Mouse (Mus musculus): ENCODE data around the gene Lyrm1. TPM values are rescaled to one million over a fixed set of nuclear protein-coding genes. Genes with fewer than 3 reads are reported as not detected.

The Lyrm1 gene
- polyA plus RNA-seq, 1 experiment from 2014 or later = 10.7 TPM

DNA sequence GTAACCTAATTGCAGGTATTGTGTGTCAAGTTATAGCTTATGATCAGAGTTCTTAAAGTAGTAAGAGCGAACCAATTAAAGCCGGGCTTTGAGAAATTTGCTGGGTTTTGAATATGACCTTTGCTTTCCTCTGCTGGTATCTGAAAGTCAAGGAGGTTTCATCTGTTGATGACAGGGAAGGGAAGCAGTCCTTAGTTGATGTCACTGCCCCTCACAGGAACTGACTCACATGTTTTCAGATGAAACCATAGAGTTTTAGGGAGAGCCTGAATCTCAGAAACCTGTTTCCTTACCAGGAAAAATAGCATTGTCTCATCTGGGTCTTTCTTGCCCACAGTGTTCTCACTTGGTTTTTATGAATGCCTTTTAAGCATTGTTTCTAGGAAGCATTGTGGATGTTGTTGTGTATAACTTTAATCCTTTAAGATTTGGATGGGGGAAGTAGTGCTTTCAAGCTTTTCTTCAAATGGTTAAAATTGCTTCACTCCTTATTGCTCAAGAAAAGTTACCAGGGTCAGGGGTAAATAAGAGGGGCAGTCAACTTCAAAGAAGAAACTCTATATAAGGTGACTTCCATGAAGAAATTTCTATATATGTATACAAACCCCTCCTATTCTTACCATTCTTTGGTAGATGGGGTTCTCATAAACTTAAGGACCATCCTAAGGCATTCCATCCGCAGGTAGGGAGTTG lies 11.0 kb downstream of the Lyrm1 start:
- 88% methylated on average over 3 of the region's 3 CpGs for WGBS

GRCm38 (mm10) chr7:119911727-119912126 lies 16.1 kb downstream of the Lyrm1 start:
- Histone ChIP-seq H3K27me3 (ENCODE audit: control insufficient read depth, insufficient read depth, low read length) (no peaks in the 10 kb centered on the region), H3K4me1 (replicated peaks; ENCODE audit: control insufficient read depth, insufficient read depth) (no peaks in the 10 kb centered on the region), H3K9ac (ENCODE audit: low read length) (no peak overlapping the region), H3K4me3 (ENCODE audit: low read depth, low read length) (no peak overlapping the region), H3K4me2 (replicated peaks; ENCODE audit: low read depth) (no peak overlapping the region), H3K9me3 (ENCODE audit: control insufficient read depth, low read length) (no peaks in the 10 kb centered on the region), H3K36me3 (ENCODE audit: control insufficient read depth, insufficient read depth, low read length) (no peaks in the 10 kb centered on the region), H3K27ac (replicated peaks) (no peak overlapping the region)
- ATAC-seq (ENCODE audit: low FRiP score, low TSS enrichment) (no peak), DNase-seq (ENCODE audit: low spot score) (no peak)
- no peak for TF ChIP-seq EP300 (optimal IDR thresholded peaks at IDR 0.05)
- TF ChIP-seq CTCF (IDR thresholded peaks at IDR 0.05; ENCODE audit: low read depth) = no peak
- WGBS = 67% methylated on average over 3 of the region's 3 CpGs

More for the DNA sequence above, 11.0 kb downstream of the Lyrm1 start:
- Histone ChIP-seq H3K4me1 (replicated peaks; ENCODE audit: control insufficient read depth, insufficient read depth) (no peaks in the 10 kb centered on the region), H3K36me3 (ENCODE audit: control insufficient read depth, insufficient read depth, low read length) (no peaks in the 10 kb centered on the region), H3K27me3 (ENCODE audit: control insufficient read depth, insufficient read depth, low read length) (no peaks in the 10 kb centered on the region), H3K4me2 (replicated peaks; ENCODE audit: low read depth) (no peak overlapping the region), H3K27ac (replicated peaks) (no peak overlapping the region), H3K4me3 (ENCODE audit: low read depth, low read length) (no peak overlapping the region), H3K9me3 (ENCODE audit: control insufficient read depth, low read length) (no peaks in the 10 kb centered on the region), H3K9ac (ENCODE audit: low read length) (no peak overlapping the region)
- DNase-seq (ENCODE audit: low spot score) (no peak), ATAC-seq (ENCODE audit: low FRiP score, low TSS enrichment) (no peak)
- TF ChIP-seq EP300 (optimal IDR thresholded peaks at IDR 0.05) = no peak
- TF ChIP-seq CTCF (IDR thresholded peaks at IDR 0.05; ENCODE audit: low read depth) = no peak

GRCm38 (mm10) chr7:119920457-119920856 lies 24.8 kb downstream of the Lyrm1 start:
- no peak for DNase-seq (ENCODE audit: low spot score)
- TF ChIP-seq EP300 (optimal IDR thresholded peaks at IDR 0.05) = no peak
- no peak for TF ChIP-seq CTCF (IDR thresholded peaks at IDR 0.05; ENCODE audit: low read depth)
- 21% methylated on average over 2 of the region's 2 CpGs for WGBS
- Histone ChIP-seq H3K36me3 (ENCODE audit: control insufficient read depth, insufficient read depth, low read length) (no peaks in the 10 kb centered on the region), H3K4me2 (replicated peaks; ENCODE audit: low read depth) (no peak overlapping the region), H3K4me1 (replicated peaks; ENCODE audit: control insufficient read depth, insufficient read depth) (no peaks in the 10 kb centered on the region), H3K27ac (replicated peaks) (no peak overlapping the region), H3K4me3 (ENCODE audit: low read depth, low read length) (no peak overlapping the region), H3K27me3 (ENCODE audit: control insufficient read depth, insufficient read depth, low read length) (no peaks in the 10 kb centered on the region), H3K9me3 (ENCODE audit: control insufficient read depth, low read length) (no peaks in the 10 kb centered on the region), H3K9ac (ENCODE audit: low read length) (no peak overlapping the region)
- ATAC-seq (ENCODE audit: low FRiP score, low TSS enrichment) = no peak

DNA sequence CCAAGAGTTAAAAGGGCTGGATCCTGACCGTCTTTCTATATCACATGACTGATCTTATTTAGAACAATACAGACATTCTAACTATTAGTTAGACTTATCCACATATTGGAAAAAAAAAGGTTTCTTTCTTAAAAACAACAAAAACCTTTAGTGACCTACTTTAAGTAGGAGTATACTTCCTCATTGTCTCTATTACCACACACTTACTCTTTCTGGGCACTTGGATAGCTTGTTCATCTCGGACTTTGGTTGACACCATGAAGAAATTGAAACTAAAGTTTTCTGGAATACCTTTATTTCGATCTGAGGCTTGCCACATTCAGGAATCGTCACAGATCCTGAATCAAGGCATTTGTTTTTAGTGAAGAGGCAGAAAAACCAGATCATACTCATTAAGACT lies 25.4 kb downstream of the Lyrm1 start:
- H3K27me3 ChIP-seq (ENCODE audit: control insufficient read depth, insufficient read depth, low read length) = no peaks in the 10 kb centered on the region

DNA sequence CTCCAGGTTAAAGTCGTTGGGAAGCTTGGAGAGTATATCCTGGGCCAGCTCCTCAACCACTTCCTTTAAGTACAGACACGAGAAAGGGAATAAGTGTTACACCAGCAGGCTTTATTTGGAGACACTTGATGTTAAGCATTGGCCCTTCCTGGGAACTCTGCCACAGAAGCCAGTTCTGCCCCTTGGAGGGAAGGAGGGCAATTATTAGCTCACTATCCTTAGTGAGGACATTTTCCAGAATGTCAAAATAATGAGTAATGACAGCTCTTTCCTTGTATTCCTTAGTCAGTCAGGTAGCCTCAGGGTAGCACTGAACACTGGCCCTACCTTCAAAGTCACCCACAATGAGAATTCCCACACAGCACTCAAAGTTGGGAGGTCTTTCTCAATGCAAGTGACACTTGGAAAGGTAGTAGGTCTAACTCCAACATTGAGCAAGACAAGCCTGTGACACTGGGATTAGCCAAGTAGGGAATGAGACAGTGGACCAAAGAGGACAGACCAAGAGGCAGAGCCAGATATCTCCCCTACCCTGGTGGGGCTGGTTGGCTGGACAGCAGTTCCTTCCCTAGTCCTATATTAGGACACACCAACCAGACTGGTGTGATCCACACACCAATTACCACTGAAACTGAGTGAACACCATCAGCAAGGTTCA lies 33.3 kb downstream of the Lyrm1 start:
- 62% methylated on average over 2 of the region's 2 CpGs for WGBS
- no peak overlapping the region for H3K4me3 ChIP-seq (ENCODE audit: low read depth, low read length)
- no peaks in the 10 kb centered on the region for H3K4me1 ChIP-seq (replicated peaks; ENCODE audit: control insufficient read depth, insufficient read depth)
- no peaks in the 10 kb centered on the region for H3K9me3 ChIP-seq (ENCODE audit: control insufficient read depth, low read length)
- H3K9ac ChIP-seq (ENCODE audit: low read length) = no peak overlapping the region
- no peaks in the 10 kb centered on the region for H3K36me3 ChIP-seq (ENCODE audit: control insufficient read depth, insufficient read depth, low read length)
- DNase-seq (ENCODE audit: low spot score) = no peak
- H3K27ac ChIP-seq (replicated peaks) = no peak overlapping the region
- no peak for TF ChIP-seq EP300 (optimal IDR thresholded peaks at IDR 0.05)
- TF ChIP-seq CTCF (IDR thresholded peaks at IDR 0.05; ENCODE audit: low read depth) = no peak
- no peak overlapping the region for H3K4me2 ChIP-seq (replicated peaks; ENCODE audit: low read depth)
- no peak for ATAC-seq (ENCODE audit: low FRiP score, low TSS enrichment)
- no peaks in the 10 kb centered on the region for H3K27me3 ChIP-seq (ENCODE audit: control insufficient read depth, insufficient read depth, low read length)

More for the DNA sequence above, 25.4 kb downstream of the Lyrm1 start:
- ATAC-seq (ENCODE audit: low FRiP score, low TSS enrichment) (no peak), DNase-seq (ENCODE audit: low spot score) (no peak)
- H3K27ac ChIP-seq (replicated peaks) = no peak overlapping the region
- H3K4me1 ChIP-seq (replicated peaks; ENCODE audit: control insufficient read depth, insufficient read depth) = no peaks in the 10 kb centered on the region
- no peaks in the 10 kb centered on the region for H3K9me3 ChIP-seq (ENCODE audit: control insufficient read depth, low read length)
- H3K9ac ChIP-seq (ENCODE audit: low read length) = no peak overlapping the region
- WGBS = 72% methylated on average over 4 of the region's 4 CpGs
- no peak overlapping the region for H3K4me3 ChIP-seq (ENCODE audit: low read depth, low read length)
- no peak overlapping the region for H3K4me2 ChIP-seq (replicated peaks; ENCODE audit: low read depth)
- TF ChIP-seq EP300 (optimal IDR thresholded peaks at IDR 0.05) = no peak
- no peaks in the 10 kb centered on the region for H3K36me3 ChIP-seq (ENCODE audit: control insufficient read depth, insufficient read depth, low read length)

DNA sequence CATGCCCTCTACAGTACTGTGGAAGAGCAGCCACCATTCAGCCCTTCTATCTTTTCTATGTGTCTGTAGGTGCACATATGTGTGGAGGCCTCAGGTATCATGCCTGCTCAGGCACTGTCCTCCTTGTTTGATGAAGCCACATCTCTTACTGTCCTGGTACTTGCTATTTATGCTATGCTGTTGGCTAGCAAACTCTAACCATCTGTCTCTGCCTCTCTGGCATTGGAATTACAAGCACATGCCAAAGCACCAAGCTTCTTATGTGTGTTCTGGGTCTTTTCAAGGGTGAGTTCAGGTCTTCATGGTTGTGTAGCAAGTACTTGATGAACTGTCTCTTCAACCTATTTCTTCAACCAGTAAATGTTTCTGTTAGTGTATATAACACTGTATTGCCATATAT lies 40.7 kb downstream of the Lyrm1 start:
- Histone ChIP-seq H3K27ac (replicated peaks) (no peak overlapping the region), H3K4me1 (replicated peaks; ENCODE audit: control insufficient read depth, insufficient read depth) (no peaks in the 10 kb centered on the region), H3K4me2 (replicated peaks; ENCODE audit: low read depth) (no peak overlapping the region), H3K9ac (ENCODE audit: low read length) (no peak overlapping the region), H3K4me3 (ENCODE audit: low read depth, low read length) (no peak overlapping the region), H3K9me3 (ENCODE audit: control insufficient read depth, low read length) (no peaks in the 10 kb centered on the region), H3K27me3 (ENCODE audit: control insufficient read depth, insufficient read depth, low read length) (no peaks in the 10 kb centered on the region), H3K36me3 (ENCODE audit: control insufficient read depth, insufficient read depth, low read length) (no peaks in the 10 kb centered on the region)
- DNase-seq (ENCODE audit: low spot score) (no peak), ATAC-seq (ENCODE audit: low FRiP score, low TSS enrichment) (no peak)
- TF ChIP-seq CTCF (IDR thresholded peaks at IDR 0.05; ENCODE audit: low read depth) = no peak
- no peak for TF ChIP-seq EP300 (optimal IDR thresholded peaks at IDR 0.05)
